Mouse (Mus musculus): Measurements from ENCODE around the gene Wscd2. TPM values are rescaled to one million over a fixed set of nuclear protein-coding genes. Genes with fewer than 3 reads are reported as not detected.

The Wscd2 gene
- polyA plus RNA-seq (2015; fragmentation: Nextera tagmentation; extraction: Ambion mirVana): 9.1 and 11.0 TPM in 2 replicates

- 55% methylated on average over 6 of the region's 6 CpGs for WGBS
- H3K9me3 ChIP-seq: no peaks in the 10 kb centered on the region
- peak within 1 kb of the TSS; percentile 79 for H3K27ac ChIP-seq
- peak within 1 kb of the TSS; percentile 50 for H3K9ac ChIP-seq
- peaks cover 33% of the 10 kb centered on the region for H3K27me3 ChIP-seq
- peaks cover 40% of the 10 kb centered on the region for H3K4me1 ChIP-seq
- ATAC-seq (ENCODE audit: insufficient number of reproducible peaks, low FRiP score, low TSS enrichment, low read depth): no peak
- H3K4me3 ChIP-seq: peak within 1 kb of the TSS; percentile 58
- no peaks in the 10 kb centered on the region for H3K36me3 ChIP-seq
- H3K4me2 ChIP-seq: peak within 1 kb of the TSS; percentile 72
Observed at GRCm38 (mm10) chr5:113490033-113490432, at the start of gene Wscd2. Gene Wscd2 (plus strand): TSS chr5:113490333.

- H3K27me3 ChIP-seq: peaks cover 7% of the 10 kb centered on the region
- H3K4me3 ChIP-seq: no peak overlapping the region
- H3K4me2 ChIP-seq: no peak overlapping the region
- no peak overlapping the region for H3K27ac ChIP-seq
- H3K4me1 ChIP-seq: no peaks in the 10 kb centered on the region
- ATAC-seq (ENCODE audit: insufficient number of reproducible peaks, low FRiP score, low TSS enrichment, low read depth): no peak
- WGBS: 52% methylated on average over 3 of the region's 3 CpGs
- H3K9me3 ChIP-seq: no peaks in the 10 kb centered on the region
- no peaks in the 10 kb centered on the region for H3K36me3 ChIP-seq
- H3K9ac ChIP-seq: no peak overlapping the region
Observed at GRCm38 (mm10) chr5:113442180-113442579, 48.0 kb upstream of the Wscd2 start.

- peaks cover 24% of the 10 kb centered on the region; the same call in 1 of the 2 replicates for H3K27me3 ChIP-seq
- ATAC-seq (ENCODE audit: insufficient number of reproducible peaks, low FRiP score, low TSS enrichment, low read depth): 0 out of 2 replicates have a peak, but pooled peaks have one; percentile 36
- H3K4me2 ChIP-seq: no peak overlapping the region
- H3K27ac ChIP-seq: no peak overlapping the region
- no peak overlapping the region for H3K9ac ChIP-seq
- 12% methylated on average over 9 of the region's 9 CpGs for WGBS
- no peaks in the 10 kb centered on the region; the same call in 1 of the 2 replicates for H3K9me3 ChIP-seq
- H3K4me1 ChIP-seq: peaks cover 14% of the 10 kb centered on the region
- no peak overlapping the region for H3K4me3 ChIP-seq
- no peaks in the 10 kb centered on the region for H3K36me3 ChIP-seq
Observed at GRCm38 (mm10) chr5:113448023-113448734, 42.0 kb upstream of the Wscd2 start.

GRCm38 (mm10) chr5:113449336-113449735 lies 40.8 kb upstream of the Wscd2 start:
- 76% methylated on average over 3 of the region's 3 CpGs for WGBS
- H3K9ac ChIP-seq: no peak overlapping the region
- H3K27ac ChIP-seq: no peak overlapping the region
- H3K4me2 ChIP-seq: no peak overlapping the region
- H3K4me1 ChIP-seq: peaks cover 14% of the 10 kb centered on the region
- no peaks in the 10 kb centered on the region; the same call in 1 of the 2 replicates for H3K9me3 ChIP-seq
- no peaks in the 10 kb centered on the region for H3K36me3 ChIP-seq
- no peak for ATAC-seq (ENCODE audit: insufficient number of reproducible peaks, low FRiP score, low TSS enrichment, low read depth)
- H3K27me3 ChIP-seq: peaks cover 24% of the 10 kb centered on the region; the same call in 1 of the 2 replicates
- no peak overlapping the region for H3K4me3 ChIP-seq

GRCm38 (mm10) chr5:113452691-113453090 lies 37.4 kb upstream of the Wscd2 start:
- no peak overlapping the region for H3K27ac ChIP-seq
- H3K4me1 ChIP-seq: peaks cover 12% of the 10 kb centered on the region
- H3K9me3 ChIP-seq: no peaks in the 10 kb centered on the region; the same call in 1 of the 2 replicates
- H3K9ac ChIP-seq: no peak overlapping the region
- peaks cover 14% of the 10 kb centered on the region; the same call in 1 of the 2 replicates for H3K27me3 ChIP-seq
- H3K4me3 ChIP-seq: no peak overlapping the region
- ATAC-seq (ENCODE audit: insufficient number of reproducible peaks, low FRiP score, low TSS enrichment, low read depth): no peak
- WGBS: 24% methylated on average over 1 of the region's 1 CpGs
- H3K4me2 ChIP-seq: no peak overlapping the region
- H3K36me3 ChIP-seq: no peaks in the 10 kb centered on the region

- Histone ChIP-seq H3K9ac (no peak overlapping the region), H3K4me3 (no peak overlapping the region), H3K36me3 (no peaks in the 10 kb centered on the region), H3K9me3 (no peaks in the 10 kb centered on the region; the same call in 1 of the 2 replicates), H3K27ac (no peak overlapping the region), H3K27me3 (peaks cover 14% of the 10 kb centered on the region; the same call in 1 of the 2 replicates), H3K4me2 (no peak overlapping the region), H3K4me1 (peaks cover 7% of the 10 kb centered on the region)
- WGBS: 5% methylated on average over 4 of the region's 4 CpGs
- no peak for ATAC-seq (ENCODE audit: insufficient number of reproducible peaks, low FRiP score, low TSS enrichment, low read depth)
Observed at GRCm38 (mm10) chr5:113453356-113453755, 36.8 kb upstream of the Wscd2 start.

- no peak overlapping the region for H3K9ac ChIP-seq
- H3K9me3 ChIP-seq: no peaks in the 10 kb centered on the region
- peaks cover 20% of the 10 kb centered on the region for H3K27me3 ChIP-seq
- no peaks in the 10 kb centered on the region for H3K36me3 ChIP-seq
- no peak overlapping the region for H3K4me3 ChIP-seq
- H3K4me1 ChIP-seq: peaks cover 5% of the 10 kb centered on the region; the same call in 1 of the 2 replicates
- H3K27ac ChIP-seq: no peak overlapping the region
- 77% methylated on average over 10 of the region's 10 CpGs for WGBS
- no peak for ATAC-seq (ENCODE audit: insufficient number of reproducible peaks, low FRiP score, low TSS enrichment, low read depth)
- H3K4me2 ChIP-seq: no peak overlapping the region
Observed at GRCm38 (mm10) chr5:113456020-113456419, 34.1 kb upstream of the Wscd2 start.

- no peak overlapping the region for H3K4me2 ChIP-seq
- 84% methylated on average over 4 of the region's 4 CpGs for WGBS
- H3K27me3 ChIP-seq: peaks cover 20% of the 10 kb centered on the region
- no peaks in the 10 kb centered on the region for H3K9me3 ChIP-seq
- ATAC-seq (ENCODE audit: insufficient number of reproducible peaks, low FRiP score, low TSS enrichment, low read depth): no peak
- no peak overlapping the region for H3K27ac ChIP-seq
- H3K4me3 ChIP-seq: no peak overlapping the region
- peaks cover 8% of the 10 kb centered on the region for H3K4me1 ChIP-seq
- no peak overlapping the region for H3K9ac ChIP-seq
- H3K36me3 ChIP-seq: no peaks in the 10 kb centered on the region
Observed at GRCm38 (mm10) chr5:113456756-113457155, 33.4 kb upstream of the Wscd2 start.

GRCm38 (mm10) chr5:113457260-113457659 lies 32.9 kb upstream of the Wscd2 start:
- WGBS: 78% methylated on average over 6 of the region's 6 CpGs
- no peak overlapping the region for H3K9ac ChIP-seq
- ATAC-seq (ENCODE audit: insufficient number of reproducible peaks, low FRiP score, low TSS enrichment, low read depth): no peak
- no peak overlapping the region for H3K27ac ChIP-seq
- peaks cover 13% of the 10 kb centered on the region for H3K4me1 ChIP-seq
- H3K9me3 ChIP-seq: no peaks in the 10 kb centered on the region
- no peaks in the 10 kb centered on the region for H3K36me3 ChIP-seq
- peaks cover 25% of the 10 kb centered on the region for H3K27me3 ChIP-seq
- H3K4me2 ChIP-seq: no peak overlapping the region
- H3K4me3 ChIP-seq: no peak overlapping the region

GRCm38 (mm10) chr5:113459942-113460341 lies 30.2 kb upstream of the Wscd2 start:
- H3K27ac ChIP-seq: no peak overlapping the region
- H3K27me3 ChIP-seq: peaks cover 29% of the 10 kb centered on the region
- H3K4me3 ChIP-seq: no peak overlapping the region
- no peaks in the 10 kb centered on the region for H3K9me3 ChIP-seq
- H3K4me2 ChIP-seq: no peak overlapping the region
- no peak for ATAC-seq (ENCODE audit: insufficient number of reproducible peaks, low FRiP score, low TSS enrichment, low read depth)
- H3K36me3 ChIP-seq: no peaks in the 10 kb centered on the region
- H3K4me1 ChIP-seq: peaks cover 9% of the 10 kb centered on the region
- H3K9ac ChIP-seq: no peak overlapping the region
- WGBS: 66% methylated on average over 7 of the region's 7 CpGs

- Histone ChIP-seq H3K9ac (no peak overlapping the region), H3K9me3 (no peaks in the 10 kb centered on the region), H3K27ac (no peak overlapping the region), H3K4me3 (no peak overlapping the region; the same call in 1 of the 2 replicates), H3K4me2 (peak overlapping the region; percentile 24), H3K4me1 (peaks cover 9% of the 10 kb centered on the region), H3K27me3 (peaks cover 29% of the 10 kb centered on the region), H3K36me3 (no peaks in the 10 kb centered on the region)
- 17% methylated on average over 16 of the region's 16 CpGs for WGBS
- no peak for ATAC-seq (ENCODE audit: insufficient number of reproducible peaks, low FRiP score, low TSS enrichment, low read depth)
Observed at GRCm38 (mm10) chr5:113461582-113461981, 28.6 kb upstream of the Wscd2 start.

GRCm38 (mm10) chr5:113461998-113462625 lies 28.0 kb upstream of the Wscd2 start:
- H3K4me2 ChIP-seq: peak overlapping the region; percentile 24; the same call in 1 of the 2 replicates
- H3K36me3 ChIP-seq: no peaks in the 10 kb centered on the region
- no peak for ATAC-seq (ENCODE audit: insufficient number of reproducible peaks, low FRiP score, low TSS enrichment, low read depth)

More at GRCm38 (mm10) chr5:113461998-113462625, 28.0 kb upstream of the Wscd2 start:
- H3K27ac ChIP-seq: no peak overlapping the region
- H3K27me3 ChIP-seq: peaks cover 29% of the 10 kb centered on the region
- H3K4me1 ChIP-seq: peaks cover 9% of the 10 kb centered on the region
- no peaks in the 10 kb centered on the region for H3K9me3 ChIP-seq
- 34% methylated on average over 21 of the region's 21 CpGs for WGBS
- no peak overlapping the region for H3K4me3 ChIP-seq
- H3K9ac ChIP-seq: no peak overlapping the region
